ENCODE assay signal across 8 mouse cellular contexts in the genomic region with DNA sequence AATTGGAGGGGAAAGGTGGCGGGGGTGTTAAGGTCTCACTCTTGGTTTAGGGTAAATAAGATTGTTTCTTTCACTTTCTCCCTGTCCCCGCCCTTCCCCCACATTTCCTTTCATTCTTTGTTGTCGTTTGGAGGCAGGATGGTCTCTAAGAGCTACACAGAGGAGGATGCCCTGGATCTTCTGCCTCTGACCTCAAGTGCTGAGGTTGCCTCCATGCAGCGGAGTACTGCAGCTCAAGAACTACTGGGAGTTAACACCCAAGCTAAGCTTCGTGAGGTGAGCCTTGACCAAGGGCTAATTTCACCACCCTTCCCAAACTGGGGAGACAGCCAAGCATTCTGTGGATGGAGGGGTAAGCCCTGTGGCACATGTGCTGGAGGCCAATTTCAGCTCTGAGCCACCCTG. TPM values are rescaled to one million over a fixed set of nuclear protein-coding genes. Genes with fewer than 3 reads are reported as not detected.
DNase-seq lines count a peak whose midpoint lies in the region; ATAC-seq and TF ChIP-seq lines count a peak whose summit lies in the region.

No protein-coding gene starts in this region.

- no peak for ATAC-seq in embryonic facial prominence, embryonic 14.5 days (ENCODE audit: low read depth)
- peak; percentile 26 for ATAC-seq in lung, postnatal 0 days
- no peak for ATAC-seq in erythroid progenitor cell, adult 5-6 weeks (replicated peaks; ENCODE audit: low FRiP score, poor library complexity, severe bottlenecking)
- ATAC-seq in neural tube, embryonic 15.5 days (ENCODE audit: low FRiP score) = no peak
- ATAC-seq in midbrain, postnatal 0 days (ENCODE audit: low FRiP score) = no peak

- TF ChIP-seq EP300 in lung, postnatal 0 days (IDR thresholded peaks at IDR 0.05) = no peak

- no peak for TF ChIP-seq CTCF in lung, postnatal 0 days (IDR thresholded peaks at IDR 0.05)
- no peak for TF ChIP-seq CTCF in midbrain, postnatal 0 days (IDR thresholded peaks at IDR 0.05)

- H3K9me3 ChIP-seq in embryonic facial prominence, embryonic 14.5 days (ENCODE audit: control insufficient read depth, low read length) = no peaks in the 10 kb centered on the region
- no peaks in the 10 kb centered on the region for H3K9me3 ChIP-seq in lung, postnatal 0 days (ENCODE audit: low read length)
- no peaks in the 10 kb centered on the region for H3K9me3 ChIP-seq in neural tube, embryonic 15.5 days (replicated peaks)
- no peaks in the 10 kb centered on the region for H3K9me3 ChIP-seq in midbrain, postnatal 0 days (ENCODE audit: low read length)

- H3K4me3 ChIP-seq in embryonic facial prominence, embryonic 14.5 days (ENCODE audit: low read depth, low read length) = no peak overlapping the region
- no peak overlapping the region for H3K4me3 ChIP-seq in lung, postnatal 0 days (ENCODE audit: low read depth, low read length)
- no peak overlapping the region for H3K4me3 ChIP-seq in neural tube, embryonic 15.5 days (replicated peaks)
- no peak overlapping the region for H3K4me3 ChIP-seq in midbrain, postnatal 0 days (ENCODE audit: low read depth, low read length)

- DNase-seq in heart, adult 18-20 months = peak; percentile 53 to 54
- DNase-seq in heart, adult 8-10 months (ENCODE audit: low spot score) = no peak
- peak; percentile 14 for DNase-seq in A20 (ENCODE audit: low read depth, low spot score)
- no peak for DNase-seq in embryonic facial prominence, embryonic 14.5 days (ENCODE audit: low spot score)
- DNase-seq in lung, postnatal 0 days (ENCODE audit: low spot score) = peak; percentile 42
- no peak for DNase-seq in midbrain, postnatal 0 days (ENCODE audit: low spot score)

- no peak overlapping the region for H3K4me2 ChIP-seq in embryonic facial prominence, embryonic 14.5 days (ENCODE audit: low read depth, low read length)
- H3K4me2 ChIP-seq in lung, postnatal 0 days (replicated peaks; ENCODE audit: low read depth, low read length) = 0 out of 2 replicates have a peak overlapping the region, but pooled peaks have one; percentile 8
- H3K4me2 ChIP-seq in neural tube, embryonic 15.5 days = no peak overlapping the region
- H3K4me2 ChIP-seq in midbrain, postnatal 0 days (ENCODE audit: low read depth, low read length, poor library complexity, severe bottlenecking) = no peak overlapping the region

- H3K9ac ChIP-seq in embryonic facial prominence, embryonic 14.5 days (ENCODE audit: low read depth, low read length) = no peak overlapping the region
- H3K9ac ChIP-seq in lung, postnatal 0 days (replicated peaks; ENCODE audit: low read depth) = no peak overlapping the region
- no peak overlapping the region for H3K9ac ChIP-seq in neural tube, embryonic 15.5 days (replicated peaks)
- no peak overlapping the region for H3K9ac ChIP-seq in midbrain, postnatal 0 days (replicated peaks; ENCODE audit: low read length, poor library complexity, severe bottlenecking)

- peaks cover 44% of the 10 kb centered on the region for H3K4me1 ChIP-seq in embryonic facial prominence, embryonic 14.5 days (ENCODE audit: control insufficient read depth, insufficient read depth, low read length)
- peaks cover 18% of the 10 kb centered on the region for H3K4me1 ChIP-seq in lung, postnatal 0 days (ENCODE audit: insufficient read depth, low read depth, low read length)
- H3K4me1 ChIP-seq in neural tube, embryonic 15.5 days = peaks cover 22% of the 10 kb centered on the region
- peaks cover 2% of the 10 kb centered on the region; the same call in 1 of the 2 replicates for H3K4me1 ChIP-seq in midbrain, postnatal 0 days (ENCODE audit: insufficient read depth, low read length)

- H3K27ac ChIP-seq in embryonic facial prominence, embryonic 14.5 days (replicated peaks; ENCODE audit: low read depth, low read length) = peak overlapping the region; percentile 36
- H3K27ac ChIP-seq in lung, postnatal 0 days (ENCODE audit: low read length) = peak overlapping the region; percentile 88
- H3K27ac ChIP-seq in neural tube, embryonic 15.5 days (replicated peaks) = no peak overlapping the region
- H3K27ac ChIP-seq in midbrain, postnatal 0 days (ENCODE audit: low read depth, low read length) = no peak overlapping the region

- no peaks in the 10 kb centered on the region for H3K27me3 ChIP-seq in embryonic facial prominence, embryonic 14.5 days (replicated peaks; ENCODE audit: control insufficient read depth, insufficient read depth, low read length)
- H3K27me3 ChIP-seq in lung, postnatal 0 days (replicated peaks; ENCODE audit: insufficient read depth, low read length) = no peaks in the 10 kb centered on the region
- H3K27me3 ChIP-seq in neural tube, embryonic 15.5 days (replicated peaks) = no peaks in the 10 kb centered on the region
- H3K27me3 ChIP-seq in midbrain, postnatal 0 days (ENCODE audit: insufficient read depth, low read length) = no peaks in the 10 kb centered on the region

- WGBS in embryonic facial prominence, embryonic 14.5 days = 55% methylated on average over 5 of the region's 5 CpGs
- 45% methylated on average over 5 of the region's 5 CpGs for WGBS in lung, postnatal 0 days
- 58% methylated on average over 5 of the region's 5 CpGs for WGBS in neural tube, embryonic 15.5 days
- whole genome bisulfite sequencing in midbrain, postnatal 0 days = 60% methylated on average over 5 of the region's 5 CpGs

- H3K36me3 ChIP-seq in embryonic facial prominence, embryonic 14.5 days (ENCODE audit: control insufficient read depth, insufficient read depth, low read length) = no peaks in the 10 kb centered on the region
- H3K36me3 ChIP-seq in lung, postnatal 0 days (ENCODE audit: insufficient read depth, low read length) = no peaks in the 10 kb centered on the region
- no peaks in the 10 kb centered on the region for H3K36me3 ChIP-seq in neural tube, embryonic 15.5 days
- H3K36me3 ChIP-seq in midbrain, postnatal 0 days (ENCODE audit: insufficient read depth, low read length) = no peaks in the 10 kb centered on the region

RNA-seq across cellular contexts. Expression of a gene that starts 12.2 kb away (rescaled TPM):
- 10 to 100 TPM; 49.9 to 50.4 TPM for total RNA-seq in heart, adult 18-20 months (2021)
- total RNA-seq in heart, adult 8-10 months (2022) = 10 to 100 TPM; 39.4 to 57.8 (median 46.4) TPM
- 241 and 245 TPM in 2 replicates for polyA plus RNA-seq in embryonic facial prominence, embryonic 14.5 days (2014; fragmentation: Nextera tagmentation; extraction: Ambion mirVana)
- polyA plus RNA-seq in lung, postnatal 0 days (2015; fragmentation: Nextera tagmentation; extraction: Ambion mirVana) = 962 and 974 TPM in 2 replicates
- total RNA-seq in erythroid progenitor cell, adult 5-6 weeks (2015; ENCODE audit: low replicate concordance) = 27.4 and 41.1 TPM in 2 replicates
- 8.1 and 10.1 TPM in 2 replicates for total RNA-seq in erythroid progenitor cell, adult 5-6 weeks (2017; ENCODE audit: low replicate concordance)
- 112 and 130 TPM in 2 replicates for polyA plus RNA-seq in neural tube, embryonic 15.5 days (2015; fragmentation: Nextera tagmentation; extraction: Ambion mirVana)
- total RNA-seq in midbrain, postnatal 0 days (2014; rRNA removed) = 40.3 and 49.1 TPM in 2 replicates
- polyA plus RNA-seq in midbrain, postnatal 0 days (2015; fragmentation: Nextera tagmentation; extraction: Ambion mirVana) = 105 and 118 TPM in 2 replicates

Comparison
In these comparisons a context has a peak if more than half of its experiments do, and no peak if none do; other contexts are left out.
1. DNase-seq: peak in heart, adult 18-20 months (2 of 2), A20 (single experiment) and lung, postnatal 0 days (single experiment); none in heart, adult 8-10 months (single experiment), embryonic facial prominence, embryonic 14.5 days (single experiment) and midbrain, postnatal 0 days (single experiment).
2. H3K27ac ChIP-seq: peak in embryonic facial prominence, embryonic 14.5 days (single experiment) and lung, postnatal 0 days (single experiment); none in neural tube, embryonic 15.5 days (single experiment) and midbrain, postnatal 0 days (single experiment).